Mouse (Mus musculus): ENCODE data around the gene Lxn.

Gene Lxn

DNA sequence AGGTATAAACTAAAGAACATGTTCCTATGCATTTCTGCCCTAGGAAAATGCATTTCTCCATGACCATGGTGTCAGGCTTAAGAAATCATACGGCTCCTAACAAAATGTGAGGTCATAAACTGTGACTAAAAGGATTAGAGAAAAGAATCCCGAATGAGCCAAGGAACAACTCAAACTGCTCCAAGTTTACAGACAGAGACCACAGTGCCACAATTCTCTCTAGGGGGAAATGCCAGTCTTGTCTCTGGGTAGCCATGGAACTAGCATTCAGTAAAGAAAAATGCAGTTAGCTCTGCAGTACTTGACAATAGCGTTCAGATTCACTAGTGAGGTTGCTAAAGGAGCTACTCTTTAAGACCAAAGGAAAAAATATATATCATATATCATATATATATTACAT lies 3.8 kb downstream of the Lxn start:
- DNase-seq, result no peak

DNA sequence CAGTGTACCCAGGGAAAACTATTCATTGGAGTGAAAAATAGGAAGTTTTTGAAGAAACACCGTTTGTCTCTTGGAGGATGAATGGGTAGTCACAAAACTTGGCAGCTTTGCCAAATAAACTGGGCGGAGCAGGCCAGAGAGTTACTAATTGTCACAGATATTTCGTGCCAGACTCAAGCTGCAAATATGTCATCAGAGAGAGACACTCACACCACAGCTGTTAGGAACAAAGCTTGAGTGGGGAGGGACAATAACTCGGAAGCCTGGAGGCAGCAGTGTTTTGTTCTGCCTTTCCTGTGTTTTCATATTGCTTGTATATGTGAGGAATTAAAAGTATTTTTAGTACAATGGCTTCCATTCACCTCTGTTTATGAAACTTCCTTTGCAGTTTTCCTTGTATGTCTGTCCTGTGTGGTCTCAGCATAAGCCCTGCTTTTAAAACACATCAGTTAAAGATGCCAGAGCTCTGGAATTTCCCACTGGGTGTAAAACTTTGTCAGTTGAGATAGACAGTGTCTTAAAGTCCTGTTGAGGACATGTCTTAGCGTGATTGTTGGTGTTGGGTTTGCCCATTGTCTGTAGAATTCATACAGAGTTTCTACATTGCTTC lies 13.0 kb downstream of the Lxn start:
- DNase-seq, result peak; percentile 49

DNA sequence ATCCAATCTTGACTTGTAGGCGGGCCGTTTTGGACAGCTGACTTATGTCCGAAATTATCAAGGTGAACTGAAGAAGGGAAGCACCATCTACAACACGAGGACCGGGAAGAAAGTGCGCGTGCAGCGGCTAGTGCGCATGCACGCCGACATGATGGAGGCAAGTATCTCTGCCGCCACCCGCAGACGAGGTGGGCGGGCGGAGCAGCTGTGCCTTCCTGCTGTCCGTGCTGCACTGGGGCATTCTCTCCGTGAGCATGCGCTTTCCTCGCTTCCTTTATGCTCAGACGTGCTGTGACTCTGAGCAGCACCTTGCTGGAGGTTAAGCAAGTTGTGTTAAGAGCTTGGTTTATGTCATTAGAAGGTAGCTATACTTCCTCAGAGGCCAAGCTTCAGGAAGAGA lies 14.1 kb downstream of the Lxn start:
- peak; percentile 38 for DNase-seq

GRCm38 (mm10) chr3:67447143-67447542 lies 16.6 kb downstream of the Lxn start:
- DNase-seq, result no peak

DNA sequence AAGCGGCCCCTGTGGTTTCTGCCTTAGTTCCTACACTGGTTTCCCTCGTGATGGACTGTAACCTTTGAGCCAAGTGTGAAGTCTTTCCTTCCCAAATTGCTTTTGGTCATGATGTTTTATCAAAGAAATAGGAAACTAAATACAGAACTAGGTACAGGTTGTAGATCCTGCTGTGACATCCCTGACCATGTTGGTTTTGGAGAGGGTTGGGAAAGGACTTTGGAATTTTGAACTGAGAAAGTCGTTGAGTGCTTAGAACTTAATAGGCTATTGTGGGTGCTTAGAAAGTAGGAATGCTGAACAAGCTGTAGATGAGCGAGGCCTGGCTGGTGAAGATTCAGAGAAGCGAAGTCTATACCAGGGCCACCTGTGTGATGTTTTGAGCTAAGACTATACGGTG lies 29.7 kb downstream of the Lxn start:
- DNase-seq, result no peak

- peak; percentile 92 for DNase-seq
Observed at GRCm38 (mm10) chr3:67429999-67430380, 33.7 kb downstream of the Lxn start, which contains the start of gene Gfm1. Gene Gfm1, plus strand, starts transcription at chr3:67430096.

DNA sequence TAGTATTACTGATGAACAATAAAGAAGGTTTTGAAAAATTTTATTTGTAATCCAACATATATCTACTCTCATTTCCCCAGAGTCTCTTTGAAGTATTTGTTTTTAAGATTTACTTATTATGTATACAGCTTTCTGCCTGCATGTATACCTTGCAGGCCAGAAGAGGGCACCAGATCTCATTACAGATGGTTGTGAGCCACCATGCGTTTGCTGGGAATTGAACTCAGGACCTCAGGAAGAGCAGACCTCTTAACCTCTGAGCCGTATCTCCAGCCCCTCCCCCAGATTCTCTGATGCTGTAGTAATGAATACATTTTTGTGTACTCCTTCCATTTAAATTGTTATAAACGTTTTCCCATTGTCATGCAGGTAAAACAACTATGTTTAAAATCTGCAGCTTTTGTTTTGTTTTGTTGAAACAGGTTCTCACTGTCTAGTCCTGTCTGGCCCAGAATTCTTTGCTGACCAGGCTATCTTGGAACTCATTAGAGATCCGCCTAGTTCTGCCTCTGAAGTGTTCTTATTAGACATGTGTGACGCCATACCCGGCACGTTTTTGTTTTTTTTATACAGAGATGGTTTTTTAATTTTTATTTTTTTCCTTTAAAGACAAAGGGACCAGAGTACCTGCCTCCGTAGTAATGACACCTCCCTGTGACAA lies 34.3 kb downstream of the Lxn start:
- DNase-seq, result no peak

Measured in kidney, postnatal 14 days (tissue).